Comparison of ENCODE assay signal across 8 mouse cellular contexts in the genomic region with DNA sequence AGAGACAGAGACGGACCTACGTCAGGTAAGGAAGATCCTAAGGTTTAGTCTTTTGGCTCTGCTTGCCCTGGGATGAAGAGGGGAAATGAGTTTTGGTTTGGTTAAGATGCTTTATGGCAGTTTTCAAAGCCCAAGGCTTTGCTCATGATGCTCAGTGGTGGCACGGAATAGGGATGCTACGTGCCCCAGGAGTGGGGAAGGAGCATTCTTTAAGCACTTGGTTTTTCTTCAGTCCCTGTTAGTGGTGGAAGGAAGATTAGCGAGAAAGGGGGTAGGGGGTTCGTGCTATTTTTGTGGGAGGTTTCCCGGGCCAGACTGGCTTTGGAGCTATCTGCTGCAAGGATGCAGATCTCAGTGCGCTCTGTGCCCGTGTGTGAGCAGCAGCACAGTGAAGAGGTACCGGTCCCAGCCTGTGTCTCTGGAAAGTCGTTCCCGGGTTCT. TPM values are rescaled to one million over a fixed set of nuclear protein-coding genes. Genes with fewer than 3 reads are reported as not detected.
DNase-seq lines count a peak whose midpoint lies in the region; ATAC-seq and TF ChIP-seq lines count a peak whose summit lies in the region.

No protein-coding gene starts in this region.

- no peaks in the 10 kb centered on the region for H3K9me3 ChIP-seq in megakaryocyte, embryonic 14.5 days
- H3K9me3 ChIP-seq in embryonic facial prominence, embryonic 12.5 days: no peaks in the 10 kb centered on the region
- no peaks in the 10 kb centered on the region for H3K9me3 ChIP-seq in hindbrain, postnatal 0 days (ENCODE audit: low read length)
- no peaks in the 10 kb centered on the region for H3K9me3 ChIP-seq in neural tube, embryonic 15.5 days (replicated peaks)

- H3K27ac ChIP-seq in embryonic facial prominence, embryonic 12.5 days: no peak overlapping the region
- H3K27ac ChIP-seq in hindbrain, postnatal 0 days: peak overlapping the region; percentile 96
- H3K27ac ChIP-seq in liver, adult 2 months (replicated peaks; ENCODE audit: insufficient read depth, low read depth, low read length): peak overlapping the region; percentile 45
- H3K27ac ChIP-seq in neural tube, embryonic 15.5 days (replicated peaks): peak overlapping the region; percentile 60

- no peaks in the 10 kb centered on the region for H3K27me3 ChIP-seq in megakaryocyte, embryonic 14.5 days (replicated peaks)
- H3K27me3 ChIP-seq in embryonic facial prominence, embryonic 12.5 days: 0 out of 2 replicates have a peak, but pooled peaks cover 3% of the 10 kb centered on the region
- H3K27me3 ChIP-seq in hindbrain, postnatal 0 days (ENCODE audit: insufficient read depth, low read length): no peaks in the 10 kb centered on the region
- H3K27me3 ChIP-seq in liver, adult 2 months (ENCODE audit: control insufficient read depth, insufficient read depth, low read length): no peaks in the 10 kb centered on the region
- H3K27me3 ChIP-seq in neural tube, embryonic 15.5 days (replicated peaks): no peaks in the 10 kb centered on the region

- peaks cover 29% of the 10 kb centered on the region; the same call in 1 of the 2 replicates for H3K79me2 ChIP-seq in liver, adult 2 months (ENCODE audit: control insufficient read depth, insufficient read depth, low read length)

- peak; percentile 43 to 45 for DNase-seq in adrenal gland, postnatal 36 days
- peak; percentile 45 for DNase-seq in hindbrain, postnatal 0 days (ENCODE audit: low spot score)
- no peak for DNase-seq in liver, adult 2 months (ENCODE audit: extremely low read depth, low read depth, low spot score)
- DNase-seq in gastrocnemius, adult 8-10 months (ENCODE audit: low spot score in 2 of 2): no peak

- H3K4me3 ChIP-seq in megakaryocyte, embryonic 14.5 days (replicated peaks): peak overlapping the region; percentile 97
- peak overlapping the region; percentile 70 for H3K4me3 ChIP-seq in embryonic facial prominence, embryonic 12.5 days
- H3K4me3 ChIP-seq in hindbrain, postnatal 0 days (ENCODE audit: low read length): peak overlapping the region; percentile 56
- peak overlapping the region; percentile 87 for H3K4me3 ChIP-seq in liver, adult 2 months (ENCODE audit: insufficient read depth, low read depth, low read length)
- peak overlapping the region; percentile 57 for H3K4me3 ChIP-seq in neural tube, embryonic 15.5 days (replicated peaks)

- no peak for ATAC-seq in megakaryocyte, adult 5-6 weeks (ENCODE audit: poor library complexity, severe bottlenecking)
- no peak for ATAC-seq in embryonic facial prominence, embryonic 12.5 days (ENCODE audit: insufficient number of reproducible peaks, insufficient read depth, low FRiP score, low TSS enrichment)
- ATAC-seq in hindbrain, postnatal 0 days: no peak
- ATAC-seq in neural tube, embryonic 15.5 days (ENCODE audit: low FRiP score): no peak

- H3K4me1 ChIP-seq in megakaryocyte, embryonic 14.5 days: peaks cover 77% of the 10 kb centered on the region
- 0 out of 2 replicates have a peak, but pooled peaks cover 13% of the 10 kb centered on the region for H3K4me1 ChIP-seq in embryonic facial prominence, embryonic 12.5 days
- no peaks in the 10 kb centered on the region for H3K4me1 ChIP-seq in hindbrain, postnatal 0 days (ENCODE audit: insufficient read depth, low read length)
- peaks cover 6% of the 10 kb centered on the region; the same call in 1 of the 2 replicates for H3K4me1 ChIP-seq in liver, adult 2 months (ENCODE audit: control insufficient read depth, insufficient read depth, low read length)
- H3K4me1 ChIP-seq in neural tube, embryonic 15.5 days: peaks cover 28% of the 10 kb centered on the region

- WGBS in embryonic facial prominence, embryonic 12.5 days: 0% methylated on average over 12 of the region's 12 CpGs
- under 1% methylated on average over 12 of the region's 12 CpGs for WGBS in hindbrain, postnatal 0 days
- WGBS in liver, adult 2 months: 0% methylated on average over 12 of the region's 12 CpGs
- 0% methylated on average over 12 of the region's 12 CpGs for WGBS in neural tube, embryonic 15.5 days

- peaks cover 37% of the 10 kb centered on the region for H3K36me3 ChIP-seq in megakaryocyte, embryonic 14.5 days (replicated peaks; ENCODE audit: low read length)
- no peaks in the 10 kb centered on the region for H3K36me3 ChIP-seq in embryonic facial prominence, embryonic 12.5 days
- no peaks in the 10 kb centered on the region for H3K36me3 ChIP-seq in hindbrain, postnatal 0 days (ENCODE audit: insufficient read depth, low read length)
- H3K36me3 ChIP-seq in liver, adult 2 months (ENCODE audit: control insufficient read depth, insufficient read depth, low read length): no peaks in the 10 kb centered on the region
- H3K36me3 ChIP-seq in neural tube, embryonic 15.5 days: no peaks in the 10 kb centered on the region

- H3K9ac ChIP-seq in embryonic facial prominence, embryonic 12.5 days: peak overlapping the region; percentile 34
- peak overlapping the region; percentile 42 for H3K9ac ChIP-seq in hindbrain, postnatal 0 days (replicated peaks; ENCODE audit: low read length)
- peak overlapping the region; percentile 76 for H3K9ac ChIP-seq in liver, adult 2 months (ENCODE audit: low read depth, low read length)
- H3K9ac ChIP-seq in neural tube, embryonic 15.5 days (replicated peaks): peak overlapping the region; percentile 55

- TF ChIP-seq CTCF in hindbrain, postnatal 0 days (IDR thresholded peaks at IDR 0.05; ENCODE audit: low read depth): no peak
- no peak for TF ChIP-seq CTCF in liver, adult 2 months (IDR thresholded peaks at IDR 0.05; ENCODE audit: low read depth, low read length)

- peak overlapping the region; percentile 53 for H3K4me2 ChIP-seq in embryonic facial prominence, embryonic 12.5 days (replicated peaks)
- peak overlapping the region; percentile 96 for H3K4me2 ChIP-seq in hindbrain, postnatal 0 days (ENCODE audit: low read depth, low read length)
- H3K4me2 ChIP-seq in neural tube, embryonic 15.5 days: peak overlapping the region; percentile 87

- TF ChIP-seq POLR2A in liver, adult 2 months (IDR thresholded peaks at IDR 0.05; ENCODE audit: extremely low read depth, insufficient read depth, low read length): no peak

RNA-seq across cellular contexts. Expression of gene 1700056E22Rik, which starts 0.7 kb away (rescaled TPM):
- polyA plus RNA-seq in megakaryocyte, embryonic 14.5 days (2012; ENCODE audit: insufficient read depth, low replicate concordance): 19.8 and 52.4 TPM in 2 replicates
- 0.98 and 2.9 TPM in 2 replicates for total RNA-seq in megakaryocyte, adult 5-6 weeks (2015)
- total RNA-seq in megakaryocyte, adult 5-6 weeks (2017): 3.0 and 4.6 TPM in 2 replicates
- total RNA-seq in adrenal gland, postnatal 36 days (2021): 1 to 10 TPM; 1.8 to 2.5 TPM
- 1.0 and 1.3 TPM in 2 replicates for polyA plus RNA-seq in embryonic facial prominence, embryonic 12.5 days (2016; fragmentation: Nextera tagmentation; extraction: Ambion mirVana)
- total RNA-seq in hindbrain, postnatal 0 days (2014; rRNA removed): 1.0 and 1.2 TPM in 2 replicates
- polyA plus RNA-seq in hindbrain, postnatal 0 days (2015; fragmentation: Nextera tagmentation; extraction: Ambion mirVana): 1.3 and 1.7 TPM in 2 replicates
- 0.27 and 0.28 TPM in 2 replicates for total RNA-seq in liver, adult 2 months (2014; rRNA removed)
- 0.83 and 0.99 TPM in 2 replicates for polyA plus RNA-seq in liver, adult 2 months (2012; rRNA removed)
- polyA plus RNA-seq in neural tube, embryonic 15.5 days (2015; fragmentation: Nextera tagmentation; extraction: Ambion mirVana): 0.91 and 1.6 TPM in 2 replicates
- total RNA-seq in gastrocnemius, adult 8-10 months (2022): 1 to 10 TPM in 1 of 4 experiments, under 1 TPM in 3; 0.40 to 1.2 (median 0.49) TPM

RNA-seq across cellular contexts. Expression of gene Dusp10, which starts 21.7 kb away (rescaled TPM):
- 3.1 and 14.8 TPM in 2 replicates for polyA plus RNA-seq in megakaryocyte, embryonic 14.5 days (2012; ENCODE audit: insufficient read depth, low replicate concordance)
- total RNA-seq in megakaryocyte, adult 5-6 weeks (2015): 5.3 and 7.5 TPM in 2 replicates
- 4.3 and 7.4 TPM in 2 replicates for total RNA-seq in megakaryocyte, adult 5-6 weeks (2017)
- 10 to 100 TPM in 1 of 2 experiments, 1 to 10 TPM in 1; 9.3 to 12.4 TPM for total RNA-seq in adrenal gland, postnatal 36 days (2021)
- polyA plus RNA-seq in embryonic facial prominence, embryonic 12.5 days (2016; fragmentation: Nextera tagmentation; extraction: Ambion mirVana): 7.2 and 8.1 TPM in 2 replicates
- 10.0 and 11.7 TPM in 2 replicates for total RNA-seq in hindbrain, postnatal 0 days (2014; rRNA removed)
- 6.3 and 6.5 TPM in 2 replicates for polyA plus RNA-seq in hindbrain, postnatal 0 days (2015; fragmentation: Nextera tagmentation; extraction: Ambion mirVana)
- total RNA-seq in liver, adult 2 months (2014; rRNA removed): 2.1 and 3.0 TPM in 2 replicates
- polyA plus RNA-seq in liver, adult 2 months (2012; rRNA removed): 4.5 and 6.5 TPM in 2 replicates
- 5.2 and 9.8 TPM in 2 replicates for polyA plus RNA-seq in neural tube, embryonic 15.5 days (2015; fragmentation: Nextera tagmentation; extraction: Ambion mirVana)
- 10 to 100 TPM; 18.7 to 31.0 (median 23.8) TPM for total RNA-seq in gastrocnemius, adult 8-10 months (2022)

Comparison
In these comparisons a context has a peak if more than half of its experiments do, and no peak if none do; other contexts are left out.
1. DNase-seq: peak in adrenal gland, postnatal 36 days (2 of 2) and hindbrain, postnatal 0 days (single experiment); none in liver, adult 2 months (single experiment) and gastrocnemius, adult 8-10 months (0 of 2).
2. Peak in every context shown above with its lines, with median percentiles within 50 percentile points of each other: H3K4me3 ChIP-seq, H3K4me2 ChIP-seq and H3K9ac ChIP-seq.